Comparison of ENCODE assay signal across 12 mouse cellular contexts in genomic region chr7:19543584-19543983, GRCm38 (mm10). TPM values are rescaled to one million over a fixed set of nuclear protein-coding genes. Genes with fewer than 3 reads are reported as not detected.
DNase-seq lines count a peak whose midpoint lies in the region; ATAC-seq and TF ChIP-seq lines count a peak whose summit lies in the region.
"Had no signal": no experiment of that assay in that cellular context is flagged by ENCODE, and none has a peak within 500 bp of the region (broad histone marks: within the 10 kb centered on the region; RNA-seq: fewer than 3 reads in every experiment).

No protein-coding gene starts in this region.

- no peak for TF ChIP-seq POLR2A in ES-Bruce4 (IDR thresholded peaks at IDR 0.05; ENCODE audit: insufficient read depth, low read length)

- H3K9ac ChIP-seq in ES-Bruce4 (ENCODE audit: low read depth, poor library complexity, severe bottlenecking) = no peak overlapping the region
- no peak overlapping the region for H3K9ac ChIP-seq in stomach, embryonic 16.5 days (ENCODE audit: low read length)
- H3K9ac ChIP-seq: embryonic facial prominence, embryonic 12.5 days; liver, embryonic 15.5 days; neural tube, embryonic 12.5 days had no signal

- no peaks in the 10 kb centered on the region for H3K9me3 ChIP-seq in ES-Bruce4 (replicated peaks; ENCODE audit: control insufficient read depth, insufficient read depth, low read length, poor library complexity, severe bottlenecking)
- no peaks in the 10 kb centered on the region for H3K9me3 ChIP-seq in stomach, embryonic 16.5 days (replicated peaks; ENCODE audit: control insufficient read depth, low read length)
- H3K9me3 ChIP-seq: embryonic facial prominence, embryonic 12.5 days; liver, embryonic 15.5 days; neural tube, embryonic 12.5 days had no signal

- H3K4me2 ChIP-seq in stomach, embryonic 16.5 days (ENCODE audit: low read depth, low read length) = no peak overlapping the region
- H3K4me2 ChIP-seq: embryonic facial prominence, embryonic 12.5 days; liver, embryonic 15.5 days; neural tube, embryonic 12.5 days had no signal

- H3K27ac ChIP-seq in left cerebral cortex, adult 2 months = no peak overlapping the region
- H3K27ac ChIP-seq in ES-Bruce4 (ENCODE audit: insufficient read depth, low read length) = no peak overlapping the region
- peak overlapping the region; percentile 77; the same call in 1 of the 2 replicates for H3K27ac ChIP-seq in stomach, embryonic 16.5 days (ENCODE audit: low read length)
- H3K27ac ChIP-seq: embryonic facial prominence, embryonic 12.5 days; liver, embryonic 15.5 days; neural tube, embryonic 12.5 days had no signal

- no peak overlapping the region for H3K4me3 ChIP-seq in left cerebral cortex, adult 2 months
- no peak overlapping the region for H3K4me3 ChIP-seq in ES-Bruce4 (ENCODE audit: low read depth, low read length)
- H3K4me3 ChIP-seq in stomach, embryonic 16.5 days (replicated peaks; ENCODE audit: low read length) = no peak overlapping the region
- H3K4me3 ChIP-seq: embryonic facial prominence, embryonic 12.5 days; liver, embryonic 15.5 days; neural tube, embryonic 12.5 days had no signal

- intact Hi-C loops in left cerebral cortex, adult 2 months (cut with DNase I) = no loop called here
- intact Hi-C loops in left cerebral cortex, postnatal 4 days (cut with DNase I) = no loop called here

- TF ChIP-seq EP300 in ES-Bruce4 (IDR thresholded peaks at IDR 0.05; ENCODE audit: insufficient read depth, low read depth, low read length) = no peak

- no peaks in the 10 kb centered on the region for H3K4me1 ChIP-seq in ES-Bruce4 (ENCODE audit: control insufficient read depth, insufficient read depth, low read length)
- peaks cover 58% of the 10 kb centered on the region for H3K4me1 ChIP-seq in stomach, embryonic 16.5 days (ENCODE audit: control insufficient read depth, insufficient read depth, low read length)

- 44% methylated on average over 6 of the region's 6 CpGs for WGBS in stomach, embryonic 16.5 days

- TF ChIP-seq CTCF in left cerebral cortex, adult 2 months (IDR thresholded peaks at IDR 0.05) = peak; percentile 52
- TF ChIP-seq CTCF in ES-Bruce4 (IDR thresholded peaks at IDR 0.05; ENCODE audit: low read depth, low read length) = peak; percentile 84

- peak; percentile 67 for ATAC-seq in common myeloid progenitor, adult 5-6 weeks (replicated peaks; ENCODE audit: low read depth, poor library complexity, severe bottlenecking)
- no peak for ATAC-seq in stomach, embryonic 16.5 days (ENCODE audit: insufficient read depth, low FRiP score)
- ATAC-seq: intestine, embryonic 16.5 days had no signal

- no peaks in the 10 kb centered on the region for H3K36me3 ChIP-seq in ES-Bruce4 (ENCODE audit: control insufficient read depth, insufficient read depth, low read length, poor library complexity, severe bottlenecking)
- no peaks in the 10 kb centered on the region for H3K36me3 ChIP-seq in stomach, embryonic 16.5 days (ENCODE audit: control insufficient read depth, insufficient read depth, low read length)
- H3K36me3 ChIP-seq: embryonic facial prominence, embryonic 12.5 days; neural tube, embryonic 12.5 days had no signal

- no peak for DNase-seq in left cerebral cortex, adult 2 months (ENCODE audit: extremely low spot score in 1 of 2, low spot score in 2 of 2)
- DNase-seq in left cerebral cortex, postnatal 4 days = no peak
- no peak for DNase-seq in layer of hippocampus, postnatal 25 days (ENCODE audit: extremely low spot score in 1 of 2, low spot score in 1 of 2)
- no peak for DNase-seq in cerebellum, adult 8-10 months
- DNase-seq: gastrocnemius, postnatal 14 days had no signal

- no peaks in the 10 kb centered on the region for H3K27me3 ChIP-seq in ES-Bruce4 (ENCODE audit: control insufficient read depth, insufficient read depth, low read length, poor library complexity, severe bottlenecking)
- no peaks in the 10 kb centered on the region for H3K27me3 ChIP-seq in stomach, embryonic 16.5 days (ENCODE audit: control insufficient read depth, insufficient read depth, low read length)
- H3K27me3 ChIP-seq: embryonic facial prominence, embryonic 12.5 days; liver, embryonic 15.5 days; neural tube, embryonic 12.5 days had no signal

RNA-seq across cellular contexts. Expression of gene Ppp1r37, which starts 19.3 kb away (rescaled TPM):
- total RNA-seq in left cerebral cortex, adult 2 months (2021) = 100 to 1,000 TPM; 148 to 150 TPM
- 10 to 100 TPM; 81.1 to 85.1 TPM for total RNA-seq in left cerebral cortex, postnatal 4 days (2021)
- 16.1 and 19.1 TPM in 2 replicates for polyA plus RNA-seq in ES-Bruce4 (2011; ENCODE audit: insufficient read depth, insufficient read length, low read depth, missing spikeins)
- 10.5 and 14.9 TPM in 2 replicates for total RNA-seq in common myeloid progenitor, adult 5-6 weeks (2017)
- 19.1 and 20.4 TPM in 2 replicates for polyA plus RNA-seq in stomach, embryonic 16.5 days (2015; fragmentation: Nextera tagmentation; extraction: Ambion mirVana)
- total RNA-seq in layer of hippocampus, postnatal 25 days (2021) = 100 to 1,000 TPM; 103 to 112 TPM

RNA-seq across cellular contexts. Expression of gene Nkpd1, which starts 25.9 kb away (rescaled TPM):
- under 1 TPM; 0.44 to 0.84 TPM for total RNA-seq in left cerebral cortex, adult 2 months (2021)
- under 1 TPM; 0.90 to 0.91 TPM for total RNA-seq in left cerebral cortex, postnatal 4 days (2021)
- 0.23 and 0.34 TPM in 2 replicates for polyA plus RNA-seq in ES-Bruce4 (2011; ENCODE audit: insufficient read depth, insufficient read length, low read depth, missing spikeins)
- total RNA-seq in common myeloid progenitor, adult 5-6 weeks (2017) = 0.27 and 0.68 TPM in 2 replicates
- polyA plus RNA-seq in stomach, embryonic 16.5 days (2015; fragmentation: Nextera tagmentation; extraction: Ambion mirVana) = 1.8 and 3.3 TPM in 2 replicates
- total RNA-seq in layer of hippocampus, postnatal 25 days (2021) = under 1 TPM; 0.49 to 0.66 TPM
- total RNA-seq: gastrocnemius, postnatal 14 days had no signal
- polyA plus RNA-seq: liver, embryonic 15.5 days had no signal

RNA-seq across cellular contexts. Expression of gene Zfp296, which starts 33.5 kb away (rescaled TPM):
- total RNA-seq in left cerebral cortex, adult 2 months (2021) = 1 to 10 TPM; 1.5 to 2.0 TPM
- total RNA-seq in left cerebral cortex, postnatal 4 days (2021) = under 1 TPM; 0.22 to 0.24 TPM
- 21.5 and 23.5 TPM in 2 replicates for polyA plus RNA-seq in ES-Bruce4 (2011; ENCODE audit: insufficient read depth, insufficient read length, low read depth, missing spikeins)
- total RNA-seq in common myeloid progenitor, adult 5-6 weeks (2017) = 2.6 and 6.3 TPM in 2 replicates
- 2.8 and 3.7 TPM in 2 replicates for polyA plus RNA-seq in stomach, embryonic 16.5 days (2015; fragmentation: Nextera tagmentation; extraction: Ambion mirVana)
- total RNA-seq in layer of hippocampus, postnatal 25 days (2021) = 1 to 10 TPM in 1 of 2 experiments, under 1 TPM in 1; 0.30 to 1.0 TPM

RNA-seq across cellular contexts. Expression of gene Gemin7, which starts 33.8 kb away (rescaled TPM):
- total RNA-seq in left cerebral cortex, adult 2 months (2021) = 10 to 100 TPM; 50.1 to 50.8 TPM
- 10 to 100 TPM; 56.0 to 58.2 TPM for total RNA-seq in left cerebral cortex, postnatal 4 days (2021)
- 25.2 and 30.5 TPM in 2 replicates for polyA plus RNA-seq in ES-Bruce4 (2011; ENCODE audit: insufficient read depth, insufficient read length, low read depth, missing spikeins)
- 41.0 and 56.4 TPM in 2 replicates for total RNA-seq in common myeloid progenitor, adult 5-6 weeks (2017)
- polyA plus RNA-seq in stomach, embryonic 16.5 days (2015; fragmentation: Nextera tagmentation; extraction: Ambion mirVana) = 141 and 153 TPM in 2 replicates
- 10 to 100 TPM; 38.0 to 40.7 TPM for total RNA-seq in layer of hippocampus, postnatal 25 days (2021)

RNA-seq across cellular contexts. Expression of gene Trappc6a, which starts 35.4 kb away (rescaled TPM):
- 10 to 100 TPM; 16.6 to 18.4 TPM for total RNA-seq in left cerebral cortex, adult 2 months (2021)
- total RNA-seq in left cerebral cortex, postnatal 4 days (2021) = 10 to 100 TPM; 17.9 to 19.0 TPM
- 23.5 and 33.6 TPM in 2 replicates for polyA plus RNA-seq in ES-Bruce4 (2011; ENCODE audit: insufficient read depth, insufficient read length, low read depth, missing spikeins)
- total RNA-seq in common myeloid progenitor, adult 5-6 weeks (2017) = 33.6 and 43.7 TPM in 2 replicates
- polyA plus RNA-seq in stomach, embryonic 16.5 days (2015; fragmentation: Nextera tagmentation; extraction: Ambion mirVana) = 101 and 102 TPM in 2 replicates
- total RNA-seq in layer of hippocampus, postnatal 25 days (2021) = 10 to 100 TPM; 20.1 to 21.1 TPM
